ENCODE assay signal across 18 mouse cellular contexts in genomic region chr9:53994528-53994927, GRCm38 (mm10). TPM values are rescaled to one million over a fixed set of nuclear protein-coding genes. Genes with fewer than 3 reads are reported as not detected.
"Had no signal": no experiment of that assay in that cellular context is flagged by ENCODE, and none has a peak within 500 bp of the region (broad histone marks: within the 10 kb centered on the region; RNA-seq: fewer than 3 reads in every experiment).

No protein-coding gene starts in this region.

- H3K4me2 ChIP-seq: liver, embryonic 12.5 days; liver, embryonic 15.5 days; lung, embryonic 15.5 days; neural tube, embryonic 12.5 days; neural tube, embryonic 15.5 days had no signal

- H3K4me1 ChIP-seq: liver, embryonic 12.5 days; liver, embryonic 15.5 days; lung, embryonic 15.5 days; megakaryocyte, embryonic 14.5 days; midbrain, embryonic 10.5 days; neural tube, embryonic 12.5 days; neural tube, embryonic 15.5 days had no signal

- H3K9me3 ChIP-seq: liver, embryonic 12.5 days; liver, embryonic 15.5 days; lung, embryonic 15.5 days; megakaryocyte, embryonic 14.5 days; midbrain, embryonic 10.5 days; neural tube, embryonic 12.5 days; neural tube, embryonic 15.5 days had no signal

- ATAC-seq: liver, embryonic 12.5 days had no signal

- DNase-seq: kidney, adult 2 months; kidney, postnatal 25 days; lung, adult 18-20 months; lung, postnatal 10 days; lung, postnatal 36 days; midbrain, embryonic 14.5 days; right cerebral cortex, adult 18-20 months; right cerebral cortex, postnatal 14 days; right cerebral cortex, postnatal 4 days; thymus, postnatal 25 days had no signal

- H3K36me3 ChIP-seq: liver, embryonic 12.5 days; liver, embryonic 15.5 days; lung, embryonic 15.5 days; midbrain, embryonic 10.5 days; neural tube, embryonic 12.5 days; neural tube, embryonic 15.5 days had no signal

- H3K27ac ChIP-seq: kidney, postnatal 0 days; liver, embryonic 12.5 days; liver, embryonic 15.5 days; lung, embryonic 15.5 days; midbrain, embryonic 10.5 days; neural tube, embryonic 12.5 days; neural tube, embryonic 15.5 days had no signal

- H3K9ac ChIP-seq: liver, embryonic 12.5 days; liver, embryonic 15.5 days; lung, embryonic 15.5 days; neural tube, embryonic 12.5 days; neural tube, embryonic 15.5 days had no signal

- H3K27me3 ChIP-seq: liver, embryonic 12.5 days; liver, embryonic 15.5 days; lung, embryonic 15.5 days; neural tube, embryonic 12.5 days; neural tube, embryonic 15.5 days had no signal

- H3K4me3 ChIP-seq: liver, embryonic 12.5 days; liver, embryonic 15.5 days; lung, embryonic 15.5 days; megakaryocyte, embryonic 14.5 days; midbrain, embryonic 10.5 days; neural tube, embryonic 12.5 days; neural tube, embryonic 15.5 days had no signal

RNA-seq across cellular contexts. Expression of gene Elmod1, which starts 19.4 kb away (rescaled TPM):
- polyA plus RNA-seq: liver, embryonic 12.5 days; liver, embryonic 15.5 days had no signal
